Mouse (Mus musculus) bone marrow, adult 2 months (tissue): Measurements from ENCODE around the gene Usp49. TPM values are rescaled to one million over a fixed set of nuclear protein-coding genes. Genes with fewer than 3 reads are reported as not detected.

Source experiments
- H3K27ac ChIP-seq: fragments of 200-500 bp; 2 replicates; pipeline ENCODE4 v1.5.1; 2012; ENCODE audit warnings: low read depth, mild to moderate bottlenecking, control low read depth, inconsistent platforms, low read length; ENCODE audit not compliant: control insufficient read depth, poor library complexity, insufficient read depth
- H3K4me1 ChIP-seq: fragments of 200-500 bp; 2 replicates; pipeline ENCODE4 v1.6.1; 2011; ENCODE audit warnings: low read length; ENCODE audit not compliant: control insufficient read depth, insufficient read depth
- H3K4me3 ChIP-seq: fragments of 200-500 bp; replicated peaks from 2 replicates; pipeline ENCODE3; 2011; ENCODE audit warnings: mild to moderate bottlenecking, low read depth, low read length, control low read depth; ENCODE audit not compliant: control insufficient read depth
- CTCF ChIP-seq: fragments of 200-500 bp; IDR thresholded peaks from 2 replicates; pipeline ENCODE4 v1.5.1; 2011; ENCODE audit warnings: low read length, control low read depth; ENCODE audit not compliant: control insufficient read depth, insufficient read depth
- POLR2A ChIP-seq: fragments of 200-500 bp; IDR thresholded peaks from 2 replicates; pipeline ENCODE4 v1.6.1; 2011; ENCODE audit warnings: low read depth, mild to moderate bottlenecking, control low read depth, low read length, borderline replicate concordance; ENCODE audit not compliant: control insufficient read depth
- WGBS: fragments of 180-500 bp; shearing (Covaris S2); methylation state at CpG from one replicate; pipeline ENCODE4 v1.1.7; 2018; 5-methylcytosine and 5-hydroxymethylcytosine counted together
- polyA plus RNA-seq: library from polyadenylated mRNA; stranded (reverse); fragments of >200 nt; gene quantifications from 2 replicates; pipeline ENCODE4 v1.2.4, GENCODE M21; 2011; ENCODE audit warnings: low replicate concordance; ENCODE audit not compliant: missing spikeins, insufficient read depth, insufficient read length

The Usp49 gene
- polyA plus RNA-seq, 1 experiment: 9.3 TPM

DNA sequence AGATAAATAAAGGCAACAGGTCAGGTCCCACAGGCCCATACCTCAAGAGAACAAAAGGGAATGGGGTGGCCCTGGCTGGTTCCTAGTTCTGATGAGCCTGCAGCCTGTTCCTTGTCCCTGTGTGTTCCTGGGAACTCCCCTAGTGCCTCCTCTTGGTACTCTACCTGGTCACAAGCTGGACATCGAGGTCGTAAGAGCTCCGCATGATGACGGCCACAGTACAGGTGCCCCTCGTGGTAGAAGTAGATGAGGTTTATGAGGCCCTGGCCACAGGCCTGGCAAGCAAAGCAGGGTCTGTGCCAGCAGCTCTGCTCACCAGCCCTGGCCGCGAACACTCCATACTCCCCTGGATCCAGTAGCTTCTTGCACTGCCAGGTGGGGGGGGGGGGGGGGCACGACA, 59.4 kb downstream of the Usp49 start:
- TF ChIP-seq POLR2A (no peak), CTCF (no peak)
- Histone ChIP-seq H3K4me3 (no peak overlapping the region), H3K27ac (no peak overlapping the region), H3K4me1 (no peaks in the 10 kb centered on the region; the same call in 1 of the 2 replicates)
- 87% methylated on average over 8 of the region's 8 CpGs for WGBS

DNA sequence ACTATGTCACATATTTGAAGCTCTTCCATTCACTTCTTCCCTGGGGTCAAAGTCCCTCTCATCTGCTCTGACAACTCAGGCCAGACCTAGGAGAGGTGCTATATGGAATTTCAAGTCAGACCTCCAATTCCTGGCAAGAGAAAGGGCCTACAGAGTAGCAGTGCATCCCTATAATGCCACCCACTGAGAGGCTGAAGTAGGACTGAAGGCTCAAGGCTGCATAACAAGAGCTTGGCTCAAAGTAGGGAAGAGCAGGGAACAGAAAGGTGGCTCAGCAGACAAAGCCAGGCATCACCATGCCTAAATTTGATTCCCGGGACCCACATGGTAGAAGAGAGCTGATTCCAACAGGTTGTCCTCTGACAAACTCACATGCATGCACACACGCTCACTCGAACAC, 61.2 kb downstream of the Usp49 start:
- TF ChIP-seq POLR2A (no peak), CTCF (no peak)
- no peak overlapping the region for H3K4me3 ChIP-seq
- no peaks in the 10 kb centered on the region; the same call in 1 of the 2 replicates for H3K4me1 ChIP-seq
- WGBS: 95% methylated on average over 3 of the region's 3 CpGs
- no peak overlapping the region for H3K27ac ChIP-seq

DNA sequence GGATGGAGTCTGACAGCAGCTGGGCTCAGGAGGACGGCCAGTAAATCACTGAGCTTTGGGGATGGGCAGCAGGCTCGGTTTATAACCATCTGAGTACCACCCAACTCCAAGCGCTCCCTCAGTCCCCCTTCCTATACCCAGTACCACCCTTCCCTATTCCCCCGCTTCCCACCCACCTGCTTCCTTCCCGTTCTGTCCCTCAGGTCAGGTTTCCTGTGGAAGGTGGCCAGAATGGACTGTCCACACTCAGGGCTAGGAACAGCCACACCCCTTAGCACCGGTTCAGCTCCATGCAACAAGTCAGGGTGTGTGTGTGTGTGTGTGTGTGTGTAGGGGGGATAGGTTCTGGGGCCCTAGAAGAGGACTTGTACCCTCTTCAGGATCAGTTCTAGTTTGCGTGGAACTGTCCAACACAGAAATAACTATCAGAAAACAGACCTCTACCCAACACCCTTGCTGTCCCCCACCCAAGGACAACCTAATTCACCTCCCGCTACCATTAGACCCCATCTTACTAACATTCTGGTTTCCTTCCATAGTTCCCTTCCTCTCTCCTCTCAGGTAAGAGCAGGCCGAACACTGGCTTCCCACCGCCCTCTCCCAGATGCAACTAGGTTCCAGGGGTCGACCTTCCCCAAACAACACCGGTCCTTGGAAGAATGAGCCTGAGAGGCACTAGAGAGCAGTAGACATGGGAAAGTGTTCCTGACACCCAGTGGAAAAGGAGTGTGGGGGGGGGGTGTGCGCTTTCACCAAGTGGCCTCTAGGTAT, 63.4 kb downstream of the Usp49 start:
- H3K27ac ChIP-seq: no peak overlapping the region
- TF ChIP-seq POLR2A: no peak
- no peak for TF ChIP-seq CTCF
- no peaks in the 10 kb centered on the region for H3K4me1 ChIP-seq
- peak overlapping the region; percentile 88 for H3K4me3 ChIP-seq
- WGBS: 71% methylated on average over 13 of the region's 13 CpGs

DNA sequence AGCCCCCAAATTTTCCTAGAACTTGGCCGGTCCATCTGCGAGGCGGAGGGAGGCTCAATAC, 63.8 kb downstream of the Usp49 start, which contains the start of gene Gm21981:
Gm21981 (minus strand) TSS at position 14 of the 61 bp plus-strand sequence.
- TF ChIP-seq CTCF (no peak), POLR2A (no peak)
- H3K4me3 ChIP-seq: peak within 1 kb of the TSS; percentile 88
- WGBS: 0% methylated on average over 3 of the region's 3 CpGs
- H3K27ac ChIP-seq: peak within 1 kb of the TSS; percentile 35; the same call in 1 of the 2 replicates
- no peaks in the 10 kb centered on the region for H3K4me1 ChIP-seq

DNA sequence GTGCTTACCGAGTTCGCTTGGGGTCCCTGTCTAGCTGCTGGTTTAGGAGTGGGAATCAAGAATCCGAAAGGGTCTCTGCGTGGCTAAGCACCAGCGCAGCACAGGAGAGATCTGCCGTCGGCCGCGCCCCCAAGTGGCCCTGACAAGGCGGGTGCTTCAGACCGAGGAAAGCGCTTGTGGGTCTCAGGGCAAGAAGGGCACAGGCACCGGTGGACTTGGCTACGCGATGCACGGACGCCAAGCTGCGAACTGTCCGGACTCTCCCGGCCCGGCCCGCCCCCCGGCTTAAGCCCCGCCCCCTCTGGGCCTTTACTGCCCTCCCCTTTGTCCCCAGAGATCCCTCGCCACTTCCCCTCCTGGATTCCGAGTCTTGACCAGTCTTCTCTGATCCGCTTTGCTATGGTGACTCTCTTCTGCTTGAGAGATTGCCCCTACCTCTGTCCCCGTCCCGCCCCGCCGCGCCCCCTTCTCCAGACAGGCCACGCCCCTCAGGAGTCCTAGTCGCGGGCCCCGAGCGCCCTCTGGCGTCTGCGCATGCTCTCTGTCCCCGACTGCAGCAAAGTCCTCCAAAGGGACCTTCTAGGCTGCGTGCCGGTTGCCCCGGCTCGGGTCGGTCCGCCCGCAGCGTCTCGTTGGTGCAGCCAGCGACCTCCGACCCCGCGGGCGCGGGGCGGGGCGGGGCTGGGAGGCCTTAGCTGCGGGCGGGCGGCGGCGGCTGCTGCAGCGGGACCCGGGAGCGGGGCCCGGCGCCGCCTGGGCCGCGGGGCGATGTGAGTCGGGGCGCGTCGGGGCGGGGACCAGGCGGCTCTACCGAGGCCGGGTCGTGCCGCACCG, 64.2 kb downstream of the Usp49 start, which contains the start of gene Prickle4:
Prickle4 (minus strand) TSS at position 234 of the 834 bp plus-strand sequence.
- WGBS: 1% methylated on average over 80 of the region's 82 CpGs
- H3K4me1 ChIP-seq: no peaks in the 10 kb centered on the region
- TF ChIP-seq POLR2A: peak; percentile 22; the same call in 1 of the 2 replicates
- peak; percentile 86 for TF ChIP-seq CTCF
- peak within 1 kb of the TSS; percentile 35; the same call in 1 of the 2 replicates for H3K27ac ChIP-seq
- H3K4me3 ChIP-seq: peak within 1 kb of the TSS; percentile 88

DNA sequence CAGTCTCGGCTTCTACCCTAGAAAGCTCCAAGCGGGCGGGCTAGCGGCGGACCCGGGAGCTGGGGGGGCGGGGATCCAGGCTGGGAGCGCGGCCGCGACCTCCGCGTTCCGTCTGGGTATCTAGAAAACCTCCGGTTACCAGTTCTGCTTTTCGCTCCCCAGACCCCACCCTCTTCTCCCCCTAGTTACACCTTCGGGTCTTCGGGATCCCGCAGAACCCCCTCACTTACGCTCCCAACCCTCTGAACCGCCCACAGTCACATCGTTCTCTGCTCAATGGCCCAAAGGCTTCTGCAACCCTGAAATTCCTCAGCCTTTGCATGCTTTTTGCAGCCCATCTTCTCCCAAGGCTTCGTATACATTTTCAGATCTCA, 64.8 kb downstream of the Usp49 start:
- Histone ChIP-seq H3K27ac (no peak overlapping the region; the same call in 1 of the 2 replicates), H3K4me1 (no peaks in the 10 kb centered on the region), H3K4me3 (peak overlapping the region; percentile 9)
- no peak for TF ChIP-seq CTCF
- WGBS: under 1% methylated on average over 23 of the region's 23 CpGs

DNA sequence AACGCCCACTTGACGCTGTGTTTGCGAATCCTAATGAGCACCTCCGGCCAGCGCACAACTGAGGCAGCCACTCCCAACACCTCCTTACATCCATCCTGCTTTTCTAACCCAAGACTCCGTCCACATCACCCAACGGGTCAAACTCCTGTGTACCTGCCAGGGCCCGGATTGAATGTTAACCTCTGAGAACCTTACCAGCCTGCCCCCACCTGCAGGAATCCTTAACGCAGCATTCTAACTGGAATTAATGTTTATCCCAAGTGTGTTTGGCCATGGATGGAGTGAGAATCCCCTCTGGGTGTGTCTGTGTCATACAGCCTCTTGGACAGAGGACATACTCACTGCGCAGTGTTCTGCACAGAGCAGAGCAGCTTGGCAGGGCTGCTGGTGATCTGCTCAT, 67.7 kb downstream of the Usp49 start:
- TF ChIP-seq POLR2A: no peak
- no peak for TF ChIP-seq CTCF
- 88% methylated on average over 10 of the region's 10 CpGs for WGBS
- no peak overlapping the region for H3K4me3 ChIP-seq
- H3K4me1 ChIP-seq: no peaks in the 10 kb centered on the region
- H3K27ac ChIP-seq: no peak overlapping the region

DNA sequence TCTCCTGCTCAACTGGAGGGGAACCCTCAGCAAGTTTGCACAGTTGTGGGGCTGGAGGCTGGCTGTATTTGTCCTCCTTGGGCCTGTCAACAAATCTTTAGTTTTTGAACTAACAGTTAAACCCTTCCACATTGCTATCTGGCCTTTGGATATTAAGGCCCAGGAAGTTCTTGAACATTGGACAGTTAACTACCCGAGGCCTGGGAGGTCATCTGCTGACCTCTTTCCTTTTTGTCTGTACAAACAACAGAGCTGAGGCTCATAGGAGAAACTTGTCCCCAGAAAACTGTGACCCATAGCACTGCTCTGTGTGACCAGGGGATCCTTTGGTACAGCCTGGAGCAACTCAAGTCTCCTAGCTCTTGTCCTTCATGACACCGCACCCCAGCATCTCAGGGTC, 68.6 kb downstream of the Usp49 start:
- H3K4me1 ChIP-seq: no peaks in the 10 kb centered on the region
- no peak overlapping the region for H3K27ac ChIP-seq
- 78% methylated on average over 2 of the region's 2 CpGs for WGBS
- no peak for TF ChIP-seq CTCF
- no peak for TF ChIP-seq POLR2A
- H3K4me3 ChIP-seq: no peak overlapping the region
